Mouse (Mus musculus) limb, embryonic 14.5 days (tissue): Measurements from ENCODE around the gene Cyp2s1. TPM values are rescaled to one million over a fixed set of nuclear protein-coding genes. Genes with fewer than 3 reads are reported as not detected.

Experiments used
- ATAC-seq: fragments of 200-750 bp; cut with Nextera tagmentation; 2 replicates; pipeline ENCODE4 v1.8.0; 2017; ENCODE audit warnings: low read depth, moderate number of reproducible peaks, moderate TSS enrichment; ENCODE audit not compliant: low FRiP score
- DNase-seq: peaks from one replicate; pipeline ENCODE4 v3.0.0-alpha.2; 2015; ENCODE audit warnings: low spot score
- H3K27ac ChIP-seq: fragments of 300-500 bp; sonication (generic); replicated peaks from 2 replicates; pipeline ENCODE4 v1.5.1; 2014; ENCODE audit warnings: low read depth, mild to moderate bottlenecking, low read length, moderate library complexity, mixed read lengths
- H3K27me3 ChIP-seq: fragments of 300-500 bp; sonication (generic); 2 replicates; pipeline ENCODE4 v1.6.1; 2014; ENCODE audit warnings: low read length, mixed read lengths; ENCODE audit not compliant: control insufficient read depth, insufficient read depth
- H3K36me3 ChIP-seq: fragments of 300-500 bp; sonication (generic); 2 replicates; pipeline ENCODE4 v1.6.1; 2014; ENCODE audit warnings: mild to moderate bottlenecking, low read length, moderate library complexity, mixed read lengths; ENCODE audit not compliant: control insufficient read depth, insufficient read depth
- H3K4me1 ChIP-seq: fragments of 300-500 bp; sonication (generic); 2 replicates; pipeline ENCODE4 v1.6.1; 2014; ENCODE audit warnings: antibody characterized with exemption, low read length, mixed read lengths; ENCODE audit not compliant: control insufficient read depth, insufficient read depth
- H3K4me2 ChIP-seq: fragments of 300-500 bp; sonication (generic); replicated peaks from 2 replicates; pipeline ENCODE4 v1.6.1; 2014; ENCODE audit warnings: low read depth, mild to moderate bottlenecking, low read length, moderate library complexity; ENCODE audit not compliant: severe bottlenecking
- H3K4me3 ChIP-seq: fragments of 300-500 bp; sonication (generic); replicated peaks from 2 replicates; pipeline ENCODE4 v1.5.1; 2014; ENCODE audit warnings: low read length
- H3K9ac ChIP-seq: fragments of 300-500 bp; sonication (generic); 2 replicates; pipeline ENCODE4 v1.6.1; 2014; ENCODE audit warnings: mild to moderate bottlenecking, low read depth, low read length, moderate library complexity; ENCODE audit not compliant: severe bottlenecking
- H3K9me3 ChIP-seq: fragments of 300-500 bp; sonication (generic); 2 replicates; pipeline ENCODE4 v1.6.1; 2016; ENCODE audit warnings: low read length; ENCODE audit not compliant: control insufficient read depth
- POLR2A ChIP-seq: fragments of 200-500 bp; IDR thresholded peaks from 2 replicates; pipeline ENCODE4 v1.8.0; 2012; ENCODE audit warnings: inconsistent platforms, mild to moderate bottlenecking, moderate library complexity, borderline replicate concordance; ENCODE audit not compliant: insufficient read depth, insufficient read length; ENCODE audit errors: extremely low read depth
- WGBS: fragments of 180-500 bp; shearing (Covaris S2); extraction: QIAGEN DNeasy Blood & Tissue Kit; methylation state at CpG from one replicate; pipeline ENCODE4 v1.1.7; 2014; 5-methylcytosine and 5-hydroxymethylcytosine counted together
- polyA plus RNA-seq, 2 experiments: library from polyadenylated mRNA; depleted of rRNA in 1 of 2; stranded (reverse) in 1 of 2; unstranded in 1 of 2; fragments of >200 nt; fragmentation: Nextera tagmentation in 1 of 2; extraction: Ambion mirVana in 1 of 2; gene quantifications; 2 replicates each; pipeline versions ENCODE4 v1.2.1 to v1.2.3; 2012 to 2014

The Cyp2s1 gene
- polyA plus RNA-seq, 2 experiments = 1.6 to 2.6 TPM

DNA sequence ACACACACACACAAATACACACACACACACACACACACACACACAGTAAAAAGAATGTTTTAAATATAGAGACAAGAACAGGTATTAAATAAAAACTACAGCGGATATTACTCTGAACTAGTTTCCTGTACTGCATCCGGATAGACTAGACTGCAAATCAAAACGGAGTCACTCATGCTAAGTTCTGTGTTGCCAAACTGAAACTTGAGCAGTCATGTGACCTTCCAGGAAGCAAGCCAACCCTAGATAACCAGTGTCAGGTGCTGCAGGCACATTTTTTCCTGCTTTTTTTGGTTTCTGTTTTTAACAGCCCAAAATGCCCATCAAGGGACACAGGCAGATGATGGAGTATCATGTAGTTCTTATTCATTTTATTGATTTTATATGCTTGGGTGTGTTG lies 10.5 kb upstream of the Cyp2s1 start:
- no peak for TF ChIP-seq POLR2A
- Histone ChIP-seq H3K9me3 (no peaks in the 10 kb centered on the region), H3K36me3 (no peaks in the 10 kb centered on the region), H3K9ac (no peak overlapping the region), H3K27ac (0 out of 2 replicates have a peak overlapping the region, but pooled peaks have one; percentile 63), H3K4me2 (no peak overlapping the region), H3K4me3 (no peak overlapping the region), H3K4me1 (peaks cover 19% of the 10 kb centered on the region), H3K27me3 (no peaks in the 10 kb centered on the region)
- ATAC-seq (peak; percentile 92), DNase-seq (peak; percentile 86)
- WGBS = 24% methylated on average over 3 of the region's 3 CpGs

DNA sequence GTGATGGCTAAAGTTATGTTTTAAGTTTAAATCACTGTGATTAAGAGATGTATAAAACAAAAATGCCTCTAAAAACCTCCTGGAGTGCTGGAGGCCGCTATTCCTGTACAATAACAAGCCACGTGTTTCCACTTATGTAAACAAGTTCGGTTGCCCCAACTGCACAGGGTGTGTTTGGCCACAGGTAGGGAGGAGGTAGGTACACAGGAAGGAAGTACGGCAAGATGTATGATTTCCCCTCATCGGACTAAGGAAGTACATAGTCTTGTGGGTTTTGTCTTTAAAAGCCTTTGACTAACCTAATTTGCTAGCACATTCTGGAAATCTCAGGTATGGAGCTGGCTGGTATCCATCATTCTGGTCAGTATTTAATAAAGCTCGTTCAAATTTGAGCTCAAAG lies 9.3 kb upstream of the Cyp2s1 start:
- Histone ChIP-seq H3K4me2 (no peak overlapping the region), H3K36me3 (no peaks in the 10 kb centered on the region), H3K4me3 (no peak overlapping the region), H3K9ac (no peak overlapping the region), H3K27ac (no peak overlapping the region), H3K4me1 (peaks cover 19% of the 10 kb centered on the region), H3K9me3 (no peaks in the 10 kb centered on the region), H3K27me3 (no peaks in the 10 kb centered on the region)
- TF ChIP-seq POLR2A = no peak
- DNase-seq = no peak
- 47% methylated on average over 6 of the region's 6 CpGs for WGBS
- no peak for ATAC-seq

DNA sequence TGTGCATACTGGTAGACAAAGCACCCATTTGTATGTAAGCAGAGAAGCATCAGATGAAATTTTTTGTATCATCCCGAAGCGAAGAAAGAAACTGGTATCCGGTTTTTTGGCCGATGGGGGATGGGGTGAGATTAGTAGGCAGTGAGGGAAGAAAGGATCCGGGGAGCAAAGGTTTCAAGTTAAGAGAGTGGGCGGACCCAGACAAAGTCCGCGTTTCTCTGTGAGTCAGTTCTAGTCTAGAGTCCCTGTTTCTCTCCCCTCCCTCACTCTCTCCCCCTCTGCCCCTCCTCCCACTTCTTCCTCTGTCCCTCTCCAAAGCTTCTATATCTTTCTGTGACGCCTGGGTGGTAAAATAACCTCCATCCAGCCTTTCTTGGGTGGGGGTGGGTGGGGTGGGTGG lies 8.3 kb upstream of the Cyp2s1 start:
- Histone ChIP-seq H3K4me2 (no peak overlapping the region), H3K27me3 (no peaks in the 10 kb centered on the region), H3K27ac (no peak overlapping the region), H3K36me3 (no peaks in the 10 kb centered on the region), H3K4me3 (no peak overlapping the region), H3K9ac (no peak overlapping the region), H3K4me1 (peaks cover 13% of the 10 kb centered on the region; the same call in 1 of the 2 replicates), H3K9me3 (no peaks in the 10 kb centered on the region)
- ATAC-seq (no peak), DNase-seq (no peak)
- TF ChIP-seq POLR2A = no peak
- 51% methylated on average over 9 of the region's 9 CpGs for WGBS

DNA sequence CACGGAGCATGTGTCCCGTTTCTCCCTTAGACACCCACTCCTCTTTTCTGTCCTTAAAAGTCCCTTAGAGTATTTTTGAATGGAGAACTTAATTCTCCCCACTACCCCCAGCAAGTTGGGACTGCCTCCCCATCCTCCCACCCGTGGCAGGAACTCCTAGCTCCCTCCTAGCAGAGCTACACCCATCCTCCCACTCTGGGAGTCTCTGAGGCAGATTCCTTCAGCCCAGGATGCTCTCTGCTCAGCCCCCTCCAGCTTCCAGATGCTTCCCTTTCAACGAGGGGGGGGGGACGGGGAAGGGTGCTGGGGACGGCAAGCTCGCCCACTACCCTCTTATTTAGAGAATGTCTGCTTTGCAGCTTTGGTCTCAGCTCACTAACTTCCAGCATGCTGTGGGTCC lies 1.1 kb downstream of the Cyp2s1 start:
- H3K9me3 ChIP-seq = no peaks in the 10 kb centered on the region
- H3K9ac ChIP-seq = peak overlapping the region; percentile 60; the same call in 1 of the 2 replicates
- WGBS = 22% methylated on average over 7 of the region's 7 CpGs

DNA sequence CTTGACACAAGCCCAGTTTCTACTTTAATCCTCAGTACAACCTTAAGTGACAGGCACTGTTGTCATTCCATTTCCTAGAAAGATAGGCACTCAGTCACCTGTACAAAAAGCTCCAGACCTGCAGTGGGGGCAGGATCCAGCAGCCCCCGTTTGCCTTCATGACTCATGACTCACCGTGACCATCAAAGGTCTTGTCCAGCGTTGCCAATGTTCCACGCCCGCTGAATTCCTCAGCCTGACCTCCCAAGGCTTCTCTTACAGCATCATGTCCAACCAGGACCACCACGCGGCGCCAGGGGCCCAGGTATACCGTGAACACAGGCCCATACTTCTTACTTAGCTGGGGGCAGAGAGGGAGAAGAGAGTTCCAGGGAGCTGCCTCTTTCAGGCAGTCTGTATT lies 2.0 kb downstream of the Cyp2s1 start:
- H3K27me3 ChIP-seq = peaks cover 10% of the 10 kb centered on the region; the same call in 1 of the 2 replicates
- H3K9ac ChIP-seq = no peak overlapping the region
- DNase-seq (no peak), ATAC-seq (no peak)
- no peak overlapping the region for H3K4me3 ChIP-seq
- H3K4me1 ChIP-seq = peaks cover 5% of the 10 kb centered on the region; the same call in 1 of the 2 replicates
- WGBS = 85% methylated on average over 9 of the region's 9 CpGs
- TF ChIP-seq POLR2A = no peak
- H3K4me2 ChIP-seq = no peak overlapping the region
- no peak overlapping the region for H3K27ac ChIP-seq
- no peaks in the 10 kb centered on the region for H3K9me3 ChIP-seq
- H3K36me3 ChIP-seq = no peaks in the 10 kb centered on the region

More for the DNA sequence above, 1.1 kb downstream of the Cyp2s1 start:
- no peak for DNase-seq
- no peak for ATAC-seq
- no peak overlapping the region for H3K27ac ChIP-seq
- H3K4me1 ChIP-seq = peaks cover 5% of the 10 kb centered on the region; the same call in 1 of the 2 replicates
- peaks cover 10% of the 10 kb centered on the region; the same call in 1 of the 2 replicates for H3K27me3 ChIP-seq
- peak overlapping the region; percentile 91 for H3K4me2 ChIP-seq
- no peaks in the 10 kb centered on the region for H3K36me3 ChIP-seq
- H3K4me3 ChIP-seq = peak overlapping the region; percentile 43
- TF ChIP-seq POLR2A = no peak
